Mouse (Mus musculus): ENCODE measurements around the gene Hey2. TPM values are rescaled to one million over a fixed set of nuclear protein-coding genes. Genes with fewer than 3 reads are reported as not detected.

Gene Hey2
- polyA plus RNA-seq (2014; fragmentation: Illumina TruSeq; extraction: RNeasy Lipid Tissue Mini Kit (QIAGEN cat#74804)): 167 TPM

GRCm38 (mm10) chr10:30842643-30843437, at the start of gene Hey2:
Gene Hey2 (minus strand): TSS chr10:30842801.

GRCm38 (mm10) chr10:30802681-30803586, 39.7 kb downstream of the Hey2 start, which contains the start of gene Ncoa7:
Gene Ncoa7 (minus strand): TSS chr10:30803326.

Other genes starting within 250 kb of the Hey2 start
- gene Trmt11, start 242.1 kb downstream of the Hey2 start, polyA plus RNA-seq (2014; fragmentation: Illumina TruSeq; extraction: RNeasy Lipid Tissue Mini Kit (QIAGEN cat#74804)): 26.3 TPM
- gene Hint3, start 213.2 kb downstream of the Hey2 start, polyA plus RNA-seq (2014; fragmentation: Illumina TruSeq; extraction: RNeasy Lipid Tissue Mini Kit (QIAGEN cat#74804)): 60.5 TPM
- 101 TPM for gene Ncoa7, start 39.5 kb downstream of the Hey2 start, polyA plus RNA-seq (2014; fragmentation: Illumina TruSeq; extraction: RNeasy Lipid Tissue Mini Kit (QIAGEN cat#74804))